Mouse (Mus musculus) common myeloid progenitor, adult 5-6 weeks (primary cell): ENCODE measurements at regions not wholly inside any gene's neighbourhood (a gene's known extent, or its start where the extent isn't known, plus 50 kb on each side); places are given as distances from the start of the nearest gene placed in this dataset.

Source experiments
- ATAC-seq: replicated peaks from 2 replicates; pipeline ENCODE4 v1.8.0; 2016; ENCODE audit warnings: low read depth, mild to moderate bottlenecking, moderate TSS enrichment, inconsistent platforms; ENCODE audit not compliant: poor library complexity, severe bottlenecking

GRCm38 (mm10) chr14:60524869-60525268 lies 108.9 kb upstream of the Spata13 start:
- no peak for ATAC-seq

DNA sequence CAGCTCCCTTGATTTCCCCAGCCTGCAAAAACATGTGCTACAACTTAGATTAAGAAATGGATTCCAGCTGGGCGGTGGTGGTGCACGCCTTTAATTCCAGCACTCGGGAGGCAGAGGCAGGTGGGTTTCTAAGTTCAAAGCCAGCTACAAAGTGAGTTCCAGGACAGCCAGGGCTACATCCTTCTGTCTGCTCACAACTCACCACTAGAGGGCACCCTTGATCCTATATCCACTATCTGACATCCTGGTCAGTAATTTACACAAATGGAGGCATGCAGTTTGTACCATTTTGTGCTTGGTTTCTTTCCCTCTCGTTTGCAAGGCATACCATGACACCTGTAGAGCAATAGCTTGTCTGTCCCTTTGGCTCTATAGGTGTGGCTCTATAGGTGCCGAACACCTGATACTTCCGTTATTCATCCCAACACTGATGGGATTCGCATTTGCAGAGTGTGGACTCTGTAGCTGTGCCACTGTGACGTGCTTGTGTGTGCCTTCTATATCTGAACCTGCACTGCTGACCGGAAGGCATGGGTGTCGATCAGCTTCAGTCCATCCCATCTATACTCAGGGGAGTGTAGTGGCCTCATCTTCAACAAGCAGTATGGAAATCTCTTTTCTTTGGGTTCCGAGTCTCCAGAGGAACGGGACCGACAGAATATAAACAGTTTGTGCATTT lies 108.4 kb upstream of the Spata13 start:
- ATAC-seq, result peak; percentile 92

DNA sequence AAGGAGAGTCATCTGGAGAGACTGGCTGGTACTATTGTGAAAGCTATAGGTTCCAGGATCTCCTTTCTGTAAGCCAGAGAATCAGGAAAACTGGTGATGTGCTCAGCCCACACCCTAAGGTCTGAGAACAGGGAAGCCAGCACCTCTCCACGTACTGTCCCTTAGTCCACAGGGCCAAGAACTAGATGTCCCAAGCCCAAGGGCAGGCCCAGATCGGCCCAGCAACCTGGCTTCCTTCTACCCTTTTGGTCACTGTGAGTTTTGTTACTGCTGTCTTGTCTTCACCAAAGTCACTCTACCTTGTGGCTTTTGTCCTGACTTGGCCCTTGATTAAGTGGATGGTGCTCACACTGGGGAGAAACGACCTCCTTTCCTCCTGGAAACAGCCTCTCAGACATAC lies 107.8 kb upstream of the Spata13 start:
- no peak for ATAC-seq

DNA sequence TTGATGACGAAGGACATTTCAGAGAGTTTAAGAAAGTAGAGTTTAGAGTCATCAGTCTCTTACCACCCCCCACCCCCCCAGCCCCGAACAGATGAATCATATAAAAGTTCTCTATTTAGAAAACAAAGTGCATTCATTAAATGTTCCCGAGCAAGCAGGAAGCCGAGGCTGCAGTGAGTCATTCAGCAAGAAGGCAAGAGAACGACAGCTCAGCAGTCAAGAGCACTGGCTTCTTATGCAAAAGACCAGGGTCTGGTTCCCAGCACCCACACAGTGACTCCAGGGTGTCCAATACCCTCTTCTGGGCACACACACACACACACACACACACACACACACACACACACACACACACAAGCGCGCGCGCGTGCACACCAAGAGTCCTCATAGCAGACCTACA lies 107.0 kb upstream of the Spata13 start:
- no peak for ATAC-seq

- ATAC-seq, result peak; percentile 45; the same call in 1 of the 2 replicates
Observed at GRCm38 (mm10) chr14:60527951-60528350, 105.8 kb upstream of the Spata13 start.

DNA sequence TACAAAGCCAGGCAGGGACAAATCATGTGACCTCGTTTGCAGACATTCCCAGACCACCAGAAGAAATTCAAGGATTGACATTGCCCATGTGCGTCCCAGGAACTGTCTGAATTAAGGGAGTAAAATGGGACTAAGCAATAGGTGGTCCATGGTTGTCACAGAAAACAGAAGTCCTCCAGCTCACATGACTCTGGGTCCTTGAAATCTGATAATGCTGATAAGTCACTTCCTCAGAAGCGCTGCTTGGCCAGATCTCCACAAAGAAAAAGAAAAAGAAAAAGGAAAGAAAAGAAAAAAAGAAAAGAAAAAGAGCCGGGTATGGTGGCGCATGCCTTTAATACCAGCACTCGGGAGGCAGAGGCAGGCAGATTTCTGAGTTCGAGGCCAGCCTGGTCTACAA lies 105.3 kb upstream of the Spata13 start:
- no peak for ATAC-seq

DNA sequence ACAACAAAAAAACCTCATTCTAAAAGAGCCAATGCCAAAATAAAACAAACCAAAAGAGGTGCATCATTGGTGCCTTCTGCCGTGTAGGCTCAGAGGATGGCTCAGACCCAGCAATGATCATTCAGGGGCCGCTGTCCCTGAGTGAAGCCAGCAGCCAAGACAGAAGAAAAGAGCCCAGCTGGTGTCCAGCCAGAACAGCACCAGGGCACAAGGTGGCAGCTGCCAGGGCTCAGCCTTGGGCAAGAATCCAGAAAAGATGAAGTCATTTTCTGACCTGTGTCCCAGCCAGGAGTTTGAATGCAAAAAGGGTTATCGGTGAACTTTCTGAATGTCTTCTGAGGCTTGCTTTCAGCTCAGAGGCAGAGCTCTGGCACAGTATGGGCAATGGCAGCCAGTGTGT lies 104.8 kb upstream of the Spata13 start:
- ATAC-seq, result no peak

DNA sequence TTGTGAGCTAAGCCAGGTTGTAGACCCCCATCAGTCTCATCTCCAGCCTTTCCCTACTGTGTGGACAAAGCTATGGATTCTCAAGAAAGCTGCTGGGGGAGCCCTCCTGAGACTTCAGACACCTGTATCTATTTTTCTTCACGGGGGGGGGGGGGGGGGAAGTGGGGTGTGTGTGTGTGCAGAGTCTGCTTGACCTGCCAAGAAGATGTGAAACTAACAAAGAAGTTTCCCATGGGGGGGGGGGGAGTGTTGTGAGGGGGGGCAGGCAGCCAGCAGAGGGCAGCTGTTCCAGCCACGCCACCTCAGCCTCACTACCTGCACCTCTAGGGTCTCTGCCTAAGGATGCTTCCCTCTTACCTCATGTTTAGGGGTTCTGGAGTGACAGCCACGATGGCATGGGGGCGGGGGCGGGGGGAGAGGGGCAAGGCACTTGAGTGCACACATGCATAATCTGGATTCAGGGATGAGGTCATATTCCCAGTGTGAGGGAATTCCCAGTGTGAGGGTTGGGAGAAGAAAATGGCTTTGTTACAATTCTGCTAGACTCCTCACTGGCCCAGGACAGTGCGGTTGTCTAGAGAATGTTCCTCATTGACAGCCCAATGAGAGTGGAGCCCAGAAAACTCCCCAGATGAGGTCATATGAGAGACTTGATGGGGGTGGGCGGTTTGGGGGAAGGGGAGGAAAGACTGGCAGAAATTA lies 104.0 kb upstream of the Spata13 start:
- ATAC-seq, result no peak

DNA sequence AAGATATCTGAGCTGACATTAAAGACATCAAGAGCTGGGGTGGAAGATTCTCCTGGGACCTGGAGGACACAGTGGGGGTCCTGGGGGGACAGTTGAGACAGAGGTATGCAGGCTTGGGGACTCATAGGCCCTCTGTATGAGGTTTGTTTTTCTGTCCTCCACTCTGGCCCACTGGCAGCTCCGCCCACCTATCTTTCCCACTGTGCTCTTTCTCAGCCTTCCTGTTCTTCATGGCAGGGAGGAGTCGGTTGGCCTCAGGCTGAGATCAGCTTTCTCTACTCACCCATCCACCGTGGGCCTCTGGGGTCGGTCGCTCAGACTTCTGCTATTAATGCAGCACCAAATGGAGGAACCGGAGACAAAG lies 103.5 kb upstream of the Spata13 start:
- ATAC-seq, result peak; percentile 50; the same call in 1 of the 2 replicates

DNA sequence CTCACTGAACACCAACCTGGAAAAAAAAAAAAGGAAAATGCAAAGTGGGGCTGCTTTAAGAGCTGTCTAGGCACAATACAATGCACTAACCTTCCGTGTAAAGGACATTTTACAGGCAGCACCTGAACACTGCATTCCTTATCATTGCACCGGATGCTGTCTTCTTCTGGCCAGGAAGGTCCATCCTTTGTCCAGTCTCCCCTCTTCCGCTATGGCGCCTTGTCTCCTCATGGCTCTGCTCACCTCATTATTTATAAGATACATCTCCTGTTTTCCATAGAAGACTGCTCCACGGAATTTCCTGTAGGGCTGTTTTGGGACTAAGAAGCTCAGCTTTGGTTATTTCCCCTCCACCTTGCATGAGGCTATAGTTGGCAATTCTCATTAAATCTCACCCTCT lies 102.8 kb upstream of the Spata13 start:
- no peak for ATAC-seq

- no peak for ATAC-seq
Observed at GRCm38 (mm10) chr14:60531766-60532165, 102.0 kb upstream of the Spata13 start.

- no peak for ATAC-seq
Observed at GRCm38 (mm10) chr14:60533452-60534224, 100.2 kb upstream of the Spata13 start.

DNA sequence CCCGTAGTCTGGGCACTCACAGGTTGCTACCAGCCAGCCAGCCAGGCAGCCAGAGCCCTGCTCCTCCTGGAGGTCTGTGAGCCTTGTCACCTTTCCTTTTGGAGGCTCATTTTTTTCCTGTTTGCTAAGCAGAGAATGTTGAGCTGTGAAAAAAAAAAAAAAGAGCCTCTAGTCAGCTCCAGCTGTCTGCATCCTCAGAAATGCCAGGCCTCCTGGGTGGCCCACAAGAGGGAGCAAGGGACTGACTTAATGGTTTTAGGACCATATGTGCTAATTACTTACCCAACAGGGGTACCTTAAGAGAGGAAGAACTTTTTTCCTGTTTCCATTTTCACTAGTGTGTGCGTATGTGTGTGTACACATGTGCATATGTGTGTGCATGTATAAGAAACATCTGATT lies 94.8 kb upstream of the Spata13 start:
- ATAC-seq, result no peak

DNA sequence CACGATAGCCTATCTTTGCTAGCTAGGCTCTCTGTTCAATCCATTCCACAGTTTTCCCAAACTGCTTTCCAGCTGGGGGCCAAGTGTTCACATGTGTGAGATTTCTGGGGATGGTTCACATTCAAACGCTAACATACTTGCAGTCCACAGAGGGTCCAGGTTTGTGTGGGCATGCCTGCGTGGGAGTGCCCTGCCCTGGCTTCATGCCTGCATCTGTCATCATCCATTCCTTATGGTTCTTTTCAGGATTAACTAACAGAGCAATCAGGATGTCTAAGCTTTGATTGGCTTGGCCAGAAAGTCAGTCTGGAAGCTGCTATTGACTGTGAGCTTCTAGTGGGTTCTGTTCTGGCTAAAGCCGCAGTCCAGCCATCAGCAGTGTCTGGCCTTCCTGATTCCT lies 93.7 kb upstream of the Spata13 start:
- ATAC-seq, result no peak

DNA sequence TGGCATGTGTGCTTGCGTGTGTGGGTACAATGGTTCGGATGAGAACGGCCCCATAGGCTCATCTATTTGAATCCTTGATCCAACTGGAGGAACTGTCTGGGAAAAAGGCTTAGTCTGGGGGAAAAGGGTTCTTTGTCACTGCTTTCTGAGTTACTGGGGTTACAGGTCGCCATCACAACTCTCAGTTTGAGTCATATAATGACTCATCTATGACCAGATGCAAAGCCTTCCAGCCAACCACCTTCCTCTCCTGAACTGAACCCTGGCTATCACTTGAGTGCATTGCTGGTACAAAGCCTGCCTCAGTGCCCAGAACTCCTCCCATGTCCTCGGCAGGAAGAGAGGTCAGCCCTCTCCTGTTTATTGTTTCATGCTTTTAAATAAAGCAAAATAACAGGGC lies 92.2 kb upstream of the Spata13 start:
- ATAC-seq, result no peak

GRCm38 (mm10) chr14:60544767-60545166 lies 89.0 kb upstream of the Spata13 start:
- ATAC-seq, result no peak

- no peak for ATAC-seq
Observed at GRCm38 (mm10) chr14:60554222-60554740, 79.5 kb upstream of the Spata13 start.

GRCm38 (mm10) chr14:60556541-60556940 lies 77.3 kb upstream of the Spata13 start:
- ATAC-seq, result no peak

DNA sequence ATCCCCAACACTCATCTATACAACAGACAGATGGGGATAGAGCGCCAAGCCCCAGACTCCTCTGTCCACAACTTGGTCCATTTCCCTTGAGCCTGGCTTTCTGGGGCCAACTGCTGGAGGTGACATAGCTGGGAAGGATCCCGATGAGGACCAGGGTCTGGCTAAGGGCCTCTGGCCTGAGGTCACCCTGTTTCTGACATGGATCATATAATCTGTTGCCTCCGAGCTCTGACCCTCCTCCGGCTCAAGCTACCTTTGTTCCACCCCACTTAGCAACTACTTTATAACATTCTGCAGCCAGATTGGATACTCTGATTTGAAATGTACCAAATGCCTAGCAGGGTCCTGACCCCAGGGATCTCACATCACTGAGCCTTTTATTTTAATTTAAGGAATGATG lies 76.8 kb upstream of the Spata13 start:
- no peak for ATAC-seq

GRCm38 (mm10) chr14:60559376-60559775 lies 74.4 kb upstream of the Spata13 start:
- no peak for ATAC-seq
